Comparison of ENCODE assay signal across 9 mouse cellular contexts in the genomic region with DNA sequence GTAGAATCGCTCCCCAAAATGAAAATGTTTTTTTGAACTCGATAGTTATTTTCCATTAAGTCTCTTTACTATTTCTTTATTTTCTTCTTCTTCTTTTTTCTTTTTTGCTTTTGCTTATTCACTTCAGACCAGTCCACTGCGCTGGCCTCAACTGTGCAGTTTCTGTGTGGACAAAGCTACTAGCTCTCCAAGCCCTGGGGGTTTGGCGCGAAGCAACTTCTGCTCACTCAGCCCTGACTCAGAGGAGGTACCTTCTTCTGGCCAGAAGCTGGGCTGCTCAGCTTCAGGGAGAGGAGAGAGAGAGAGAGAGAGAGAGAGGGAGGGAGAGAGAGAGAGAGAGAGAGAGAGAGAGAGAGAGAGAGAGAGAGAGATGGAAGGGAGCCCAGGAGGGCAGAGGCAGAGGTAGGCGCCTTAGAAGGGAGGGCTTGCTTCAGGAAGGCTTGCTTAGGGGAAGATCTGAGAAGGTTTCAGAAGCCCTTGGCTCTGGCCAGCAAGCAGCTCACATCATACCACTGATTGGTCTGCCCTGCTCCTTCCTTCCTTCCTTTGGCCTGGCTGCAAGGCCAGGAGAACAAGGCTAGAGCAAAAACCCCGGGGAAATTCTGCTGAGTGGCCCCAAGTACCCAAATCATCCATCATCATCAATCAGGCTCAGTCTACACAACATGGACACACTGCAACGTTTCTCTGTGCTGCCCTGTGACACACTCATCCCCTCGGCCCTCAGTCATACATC.
DNase-seq lines count a peak whose midpoint lies in the region; ATAC-seq lines count a peak whose summit lies in the region.
"Had no signal": no experiment of that assay in that cellular context is flagged by ENCODE, and none has a peak within 500 bp of the region (broad histone marks: within the 10 kb centered on the region; RNA-seq: fewer than 3 reads in every experiment).

No protein-coding gene starts in this region.

- peak; percentile 37 for DNase-seq in left cerebral cortex, postnatal 4 days
- DNase-seq in left cerebral cortex, adult 9 months (ENCODE audit: low spot score in 2 of 2): no peak
- DNase-seq in fibroblast of lung, adult 2 months (ENCODE audit: low read depth): peak; percentile 78
- DNase-seq in MN1 (ENCODE audit: low spot score): no peak
- DNase-seq in urinary bladder, postnatal 36 days (ENCODE audit: low spot score in 2 of 2): no peak
- no peak for DNase-seq in testis, postnatal 14 days (ENCODE audit: low spot score)

- no peak overlapping the region for H3K9ac ChIP-seq in hindbrain, embryonic 12.5 days
- H3K9ac ChIP-seq in neural tube, embryonic 15.5 days (replicated peaks): no peak overlapping the region

- no peak overlapping the region for H3K27ac ChIP-seq in hindbrain, embryonic 12.5 days
- H3K27ac ChIP-seq in neural tube, embryonic 15.5 days (replicated peaks): no peak overlapping the region

- peak overlapping the region; percentile 27; the same call in 1 of the 2 replicates for H3K4me2 ChIP-seq in hindbrain, embryonic 12.5 days (replicated peaks)
- peak overlapping the region; percentile 37 for H3K4me2 ChIP-seq in neural tube, embryonic 15.5 days

- no peaks in the 10 kb centered on the region for H3K27me3 ChIP-seq in hindbrain, embryonic 12.5 days
- H3K27me3 ChIP-seq in neural tube, embryonic 15.5 days (replicated peaks): no peaks in the 10 kb centered on the region; the same call in 1 of the 2 replicates

- H3K9me3 ChIP-seq in hindbrain, embryonic 12.5 days (replicated peaks): no peaks in the 10 kb centered on the region
- no peaks in the 10 kb centered on the region for H3K9me3 ChIP-seq in neural tube, embryonic 15.5 days (replicated peaks)

- WGBS in hindbrain, embryonic 12.5 days: 52% methylated on average over 9 of the region's 9 CpGs
- 60% methylated on average over 9 of the region's 9 CpGs for WGBS in neural tube, embryonic 15.5 days

- intact Hi-C loops in left cerebral cortex, postnatal 4 days (cut with DNase I): no loop called here

- H3K36me3 ChIP-seq in hindbrain, embryonic 12.5 days: no peaks in the 10 kb centered on the region
- H3K36me3 ChIP-seq in neural tube, embryonic 15.5 days: no peaks in the 10 kb centered on the region

- H3K4me1 ChIP-seq in hindbrain, embryonic 12.5 days: peaks cover 10% of the 10 kb centered on the region
- H3K4me1 ChIP-seq in neural tube, embryonic 15.5 days: peaks cover 11% of the 10 kb centered on the region

- no peak for ATAC-seq in hindbrain, embryonic 12.5 days (ENCODE audit: low FRiP score)
- ATAC-seq in neural tube, embryonic 15.5 days (ENCODE audit: low FRiP score): no peak

- no peak overlapping the region for H3K4me3 ChIP-seq in hindbrain, embryonic 12.5 days
- no peak overlapping the region for H3K4me3 ChIP-seq in neural tube, embryonic 15.5 days (replicated peaks)
- H3K4me3 ChIP-seq: erythroblast, embryonic 14.5 days had no signal

Comparison
In these comparisons a context has a peak if more than half of its experiments do, and no peak if none do; other contexts are left out.
1. DNase-seq: peak in left cerebral cortex, postnatal 4 days (single experiment) and fibroblast of lung, adult 2 months (single experiment); none in left cerebral cortex, adult 9 months (0 of 2), MN1 (single experiment), urinary bladder, postnatal 36 days (0 of 2) and testis, postnatal 14 days (single experiment).